26 mouse cellular contexts compared by ENCODE assay signal in the genomic region with DNA sequence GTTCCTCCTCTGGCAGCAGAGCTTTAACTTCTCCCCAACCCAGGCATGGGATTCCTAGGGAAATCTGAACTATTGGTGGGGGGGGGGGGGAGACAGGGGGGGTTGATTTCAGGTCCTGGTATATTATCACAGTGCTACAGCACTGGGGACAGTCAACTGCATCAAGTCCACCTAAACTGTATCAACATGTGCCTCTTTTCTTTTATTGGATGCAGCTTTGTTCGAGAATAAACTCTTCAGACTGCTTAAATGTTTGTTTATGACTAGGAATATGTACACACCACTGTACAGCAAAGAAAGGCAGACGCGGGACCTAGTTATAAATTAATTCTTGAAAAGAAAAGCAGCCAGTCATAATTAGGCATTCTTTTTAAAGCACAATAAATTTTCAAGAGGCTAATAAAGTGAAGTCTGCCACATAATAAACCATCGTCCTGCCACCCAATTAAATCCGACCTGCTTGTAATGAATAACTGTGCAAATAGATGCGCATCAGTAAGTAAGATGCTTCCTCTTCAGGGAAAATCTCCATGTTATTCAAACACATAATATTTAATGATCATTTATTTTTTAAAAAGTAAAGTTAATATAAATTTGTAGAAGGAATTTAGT. TPM values are rescaled to one million over a fixed set of nuclear protein-coding genes. Genes with fewer than 3 reads are reported as not detected.
DNase-seq lines count a peak whose midpoint lies in the region; ATAC-seq and TF ChIP-seq lines count a peak whose summit lies in the region.
"Had no signal": no experiment of that assay in that cellular context is flagged by ENCODE, and none has a peak within 500 bp of the region (broad histone marks: within the 10 kb centered on the region; RNA-seq: fewer than 3 reads in every experiment).

No protein-coding gene starts in this region.

- no peak overlapping the region for H3K9ac ChIP-seq in midbrain, embryonic 11.5 days (ENCODE audit: low read length)
- no peak overlapping the region for H3K9ac ChIP-seq in midbrain, postnatal 0 days (replicated peaks; ENCODE audit: low read length, poor library complexity, severe bottlenecking)
- H3K9ac ChIP-seq in limb, embryonic 12.5 days (replicated peaks) = no peak overlapping the region
- H3K9ac ChIP-seq: forebrain, embryonic 13.5 days; heart, embryonic 13.5 days; hindbrain, embryonic 12.5 days; hindbrain, embryonic 15.5 days had no signal

- no peaks in the 10 kb centered on the region for H3K4me1 ChIP-seq in midbrain, embryonic 11.5 days (ENCODE audit: control insufficient read depth, insufficient read depth, low read length)
- no peaks in the 10 kb centered on the region for H3K4me1 ChIP-seq in midbrain, postnatal 0 days (ENCODE audit: insufficient read depth, low read length)
- H3K4me1 ChIP-seq in limb, embryonic 12.5 days (replicated peaks) = peaks cover 7% of the 10 kb centered on the region
- H3K4me1 ChIP-seq: forebrain, embryonic 10.5 days; forebrain, embryonic 13.5 days; heart, embryonic 10.5 days; heart, embryonic 13.5 days; hindbrain, embryonic 12.5 days; hindbrain, embryonic 15.5 days had no signal

- no peaks in the 10 kb centered on the region for H3K27me3 ChIP-seq in midbrain, embryonic 11.5 days (ENCODE audit: control insufficient read depth, insufficient read depth, low read length)
- H3K27me3 ChIP-seq in midbrain, postnatal 0 days (ENCODE audit: insufficient read depth, low read length) = no peaks in the 10 kb centered on the region
- no peaks in the 10 kb centered on the region for H3K27me3 ChIP-seq in limb, embryonic 12.5 days
- H3K27me3 ChIP-seq: CH12.LX; forebrain, embryonic 13.5 days; heart, embryonic 13.5 days; hindbrain, embryonic 12.5 days; hindbrain, embryonic 15.5 days; Patski had no signal

- 79% methylated on average over 6 of the region's 6 CpGs for WGBS in midbrain, embryonic 11.5 days
- WGBS in midbrain, postnatal 0 days = 60% methylated on average over 6 of the region's 6 CpGs
- 17% methylated on average over 6 of the region's 6 CpGs for WGBS in limb, embryonic 12.5 days

- no peak for TF ChIP-seq POLR2A in brain, embryonic 14.5 days (IDR thresholded peaks at IDR 0.05; ENCODE audit: borderline replicate concordance, extremely low read depth, insufficient read depth, insufficient read length, poor library complexity, severe bottlenecking)

- no peaks in the 10 kb centered on the region for H3K36me3 ChIP-seq in midbrain, embryonic 11.5 days (ENCODE audit: control insufficient read depth, insufficient read depth, low read length)
- no peaks in the 10 kb centered on the region for H3K36me3 ChIP-seq in midbrain, postnatal 0 days (ENCODE audit: insufficient read depth, low read length)
- H3K36me3 ChIP-seq in limb, embryonic 12.5 days = no peaks in the 10 kb centered on the region
- H3K36me3 ChIP-seq: forebrain, embryonic 10.5 days; G1E; heart, embryonic 10.5 days; heart, embryonic 13.5 days; hindbrain, embryonic 12.5 days; hindbrain, embryonic 15.5 days had no signal

- H3K4me3 ChIP-seq in midbrain, embryonic 11.5 days (ENCODE audit: low read depth, low read length) = no peak overlapping the region
- no peak overlapping the region for H3K4me3 ChIP-seq in midbrain, postnatal 0 days (ENCODE audit: low read depth, low read length)
- H3K4me3 ChIP-seq in limb, embryonic 12.5 days (replicated peaks) = no peak overlapping the region
- H3K4me3 ChIP-seq: forebrain, embryonic 10.5 days; forebrain, embryonic 13.5 days; heart, adult 2 months; heart, embryonic 10.5 days; heart, embryonic 13.5 days; hindbrain, embryonic 12.5 days; hindbrain, embryonic 15.5 days had no signal

- no peaks in the 10 kb centered on the region for H3K9me3 ChIP-seq in midbrain, embryonic 11.5 days (ENCODE audit: control insufficient read depth, low read length)
- H3K9me3 ChIP-seq in midbrain, postnatal 0 days (ENCODE audit: low read length) = no peaks in the 10 kb centered on the region
- no peaks in the 10 kb centered on the region for H3K9me3 ChIP-seq in limb, embryonic 12.5 days
- H3K9me3 ChIP-seq: forebrain, embryonic 10.5 days; forebrain, embryonic 13.5 days; G1E; heart, embryonic 10.5 days; heart, embryonic 13.5 days; hindbrain, embryonic 12.5 days; hindbrain, embryonic 15.5 days had no signal

- intact Hi-C loops in heart, postnatal 25 days (cut with DNase I) = no loop called here

- no peak for TF ChIP-seq CTCF in midbrain, postnatal 0 days (IDR thresholded peaks at IDR 0.05)
- no peak for TF ChIP-seq CTCF in brain, embryonic 14.5 days (IDR thresholded peaks at IDR 0.05; ENCODE audit: borderline replicate concordance, extremely low read depth, insufficient read depth, insufficient read length)

- peak; percentile 60 for DNase-seq in midbrain, embryonic 11.5 days (ENCODE audit: low spot score, missing footprints)
- no peak for DNase-seq in midbrain, postnatal 0 days (ENCODE audit: low spot score)
- DNase-seq in brain, embryonic 14.5 days (ENCODE audit: low read depth) = peak; percentile 34
- DNase-seq in hindlimb bud, embryonic 11.5 days (ENCODE audit: extremely low spot score, low read depth, low spot score) = peak; percentile 74
- DNase-seq in thymus, postnatal 0 days (ENCODE audit: low spot score) = no peak
- no peak for DNase-seq in heart, postnatal 25 days (ENCODE audit: low spot score)
- DNase-seq: adrenal gland, postnatal 14 days; B cell, adult 2 months; cerebellum, adult 11-12 months; cerebellum, adult 8-10 months; cerebellum, postnatal 10 days; cerebellum, postnatal 36 days; gastrocnemius, postnatal 10 days; gastrocnemius, postnatal 36 days; heart, adult 2 months; heart, postnatal 14 days had no signal

- H3K27ac ChIP-seq in midbrain, embryonic 11.5 days (ENCODE audit: low read depth, low read length) = no peak overlapping the region
- H3K27ac ChIP-seq in midbrain, postnatal 0 days (ENCODE audit: low read depth, low read length) = no peak overlapping the region
- no peak overlapping the region for H3K27ac ChIP-seq in limb, embryonic 12.5 days
- H3K27ac ChIP-seq: forebrain, embryonic 10.5 days; forebrain, embryonic 13.5 days; heart, adult 2 months; heart, embryonic 10.5 days; heart, embryonic 13.5 days; hindbrain, embryonic 12.5 days; hindbrain, embryonic 15.5 days had no signal

- ATAC-seq in midbrain, embryonic 11.5 days (ENCODE audit: low FRiP score) = no peak
- ATAC-seq in midbrain, postnatal 0 days (ENCODE audit: low FRiP score) = no peak
- ATAC-seq in limb, embryonic 12.5 days (ENCODE audit: insufficient number of reproducible peaks, insufficient read depth, low FRiP score, low TSS enrichment, low read depth) = no peak
- ATAC-seq: forebrain, embryonic 13.5 days; Patski had no signal

- no peak overlapping the region for H3K4me2 ChIP-seq in midbrain, embryonic 11.5 days
- no peak overlapping the region for H3K4me2 ChIP-seq in midbrain, postnatal 0 days (ENCODE audit: low read depth, low read length, poor library complexity, severe bottlenecking)
- H3K4me2 ChIP-seq in limb, embryonic 12.5 days = peak overlapping the region; percentile 11; the same call in 1 of the 2 replicates
- H3K4me2 ChIP-seq: forebrain, embryonic 13.5 days; heart, embryonic 13.5 days; hindbrain, embryonic 12.5 days; hindbrain, embryonic 15.5 days had no signal

RNA-seq across cellular contexts. Expression of gene C1galt1, which starts 12.0 kb away (rescaled TPM):
- 2.6 and 3.1 TPM in 2 replicates for polyA plus RNA-seq in midbrain, embryonic 11.5 days (2014; fragmentation: Nextera tagmentation; extraction: Ambion mirVana)
- total RNA-seq in midbrain, postnatal 0 days (2014; rRNA removed) = 16.8 and 19.9 TPM in 2 replicates
- 1.4 and 1.5 TPM in 2 replicates for polyA plus RNA-seq in midbrain, postnatal 0 days (2015; fragmentation: Nextera tagmentation; extraction: Ambion mirVana)
- 6.6 and 7.3 TPM in 2 replicates for polyA plus RNA-seq in brain, embryonic 14.5 days (2012; rRNA removed)
- 3.8 and 3.9 TPM in 2 replicates for polyA plus RNA-seq in limb, embryonic 12.5 days (2016; fragmentation: Nextera tagmentation; extraction: Ambion mirVana)
- polyA plus RNA-seq in thymus, postnatal 0 days (2015; fragmentation: Nextera tagmentation; extraction: Ambion mirVana) = 12.2 and 14.6 TPM in 2 replicates
- total RNA-seq in heart, postnatal 25 days (2021) = 10 to 100 TPM; 14.6 to 16.2 TPM

Comparison
In these comparisons a context has a peak if more than half of its experiments do, and no peak if none do; other contexts are left out.
1. DNase-seq: peak in midbrain, embryonic 11.5 days (single experiment), brain, embryonic 14.5 days (single experiment) and hindlimb bud, embryonic 11.5 days (single experiment); none in midbrain, postnatal 0 days (single experiment), thymus, postnatal 0 days (single experiment) and heart, postnatal 25 days (single experiment).